Mouse (Mus musculus) T-helper 1 cell (primary cell): ENCODE data around the gene Grik4.

ENCODE experiments used
- in situ Hi-C: fragments of 300-600 bp; cut with MboI, MseI; formaldehyde crosslinking; loops from one replicate; pipeline ENCODE4 v1.15.1; 2025; ENCODE audit warnings: high pct_unique_total_duplicates

The Grik4 gene

DNA sequence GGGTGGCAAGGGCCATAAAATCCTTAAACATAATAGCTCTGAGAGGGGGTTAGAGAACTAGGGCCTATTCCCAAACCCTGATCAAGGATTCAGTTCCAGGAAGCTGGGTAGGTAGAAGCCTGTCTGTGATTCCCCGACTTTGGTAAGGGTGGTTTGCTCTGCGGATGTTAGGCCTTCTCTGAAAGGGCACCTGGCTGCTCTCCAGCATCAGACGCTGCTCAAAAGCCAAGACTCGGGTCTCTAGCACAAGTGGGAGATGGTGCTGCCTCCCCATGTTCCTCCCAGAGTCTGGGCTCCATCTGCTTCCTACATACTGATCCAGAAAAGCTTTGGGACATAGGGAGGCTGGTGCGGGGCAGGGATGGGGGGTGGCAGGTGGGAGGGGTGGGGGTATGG, 270.3 kb downstream of the Grik4 start:
- in situ Hi-C loops, result no loop called here

GRCm38 (mm10) chr9:42673385-42674016, 270.8 kb downstream of the Grik4 start:
- in situ Hi-C loops, result no loop called here

DNA sequence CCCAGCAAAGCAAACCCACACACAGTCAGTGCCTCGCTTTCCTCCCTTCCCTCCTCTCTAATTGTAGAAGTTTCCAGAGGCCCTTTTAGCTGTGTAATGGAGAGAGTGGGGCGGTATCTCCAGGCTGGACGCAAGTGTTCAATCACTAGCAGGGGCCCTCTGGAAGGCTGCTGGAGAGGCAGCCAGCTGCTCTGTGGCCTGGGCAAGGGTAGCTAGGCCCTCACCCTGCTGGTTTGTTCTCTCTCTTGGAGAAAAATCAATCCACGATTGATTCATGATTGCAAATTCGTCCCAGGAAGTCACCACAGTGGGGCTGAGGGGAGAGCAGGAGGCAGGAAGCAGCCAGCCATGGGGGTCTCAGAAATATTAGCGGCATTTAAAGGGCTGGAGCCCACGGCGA, 271.3 kb downstream of the Grik4 start:
- in situ Hi-C loops, result no loop called here

- in situ Hi-C loops, result no loop called here
Observed at GRCm38 (mm10) chr9:42670619-42671018, 273.7 kb downstream of the Grik4 start.

- in situ Hi-C loops, result no loop called here
Observed at GRCm38 (mm10) chr9:42661481-42661880, 282.8 kb downstream of the Grik4 start.

DNA sequence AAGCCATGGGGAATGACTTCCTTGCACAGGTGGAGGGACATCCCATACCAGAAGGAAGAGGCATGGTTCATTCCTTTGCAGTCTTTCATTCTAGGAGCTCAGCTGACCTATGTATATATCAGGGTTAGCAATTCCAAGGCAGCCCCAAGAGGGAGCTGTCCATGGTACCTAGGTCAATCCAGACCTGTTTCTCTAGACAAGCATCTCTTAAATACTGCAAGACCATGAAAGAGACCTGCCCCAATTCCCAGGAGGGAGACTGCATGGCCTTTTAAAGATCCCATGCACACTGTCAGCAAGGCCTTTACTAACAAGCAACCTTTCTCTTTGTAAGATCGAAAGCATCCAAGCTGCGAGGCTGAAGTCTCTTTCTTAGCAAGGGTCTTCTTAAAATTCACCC, 291.5 kb downstream of the Grik4 start:
- in situ Hi-C loops, result no loop called here

GRCm38 (mm10) chr9:42652309-42652708, 292.0 kb downstream of the Grik4 start:
- in situ Hi-C loops, result no loop called here

DNA sequence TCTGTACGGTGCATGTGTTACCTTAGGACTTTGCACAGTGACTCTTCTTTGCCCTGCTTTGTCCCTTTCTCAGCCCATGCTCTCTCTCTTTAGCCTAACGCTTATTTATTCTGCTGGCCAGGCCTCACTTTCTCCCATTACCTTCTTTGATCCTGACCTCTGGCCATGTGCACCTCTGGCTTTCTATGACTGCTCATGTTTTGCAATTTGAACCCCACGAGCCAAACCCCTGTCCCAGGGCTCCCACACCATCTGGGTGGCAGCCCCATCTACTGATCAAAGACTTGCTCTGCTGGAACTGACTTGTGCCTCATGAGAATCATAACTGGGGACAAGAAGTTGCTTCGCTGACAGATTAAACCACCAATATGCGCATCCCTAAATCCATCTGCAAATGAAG, 294.4 kb downstream of the Grik4 start:
- in situ Hi-C loops, result no loop called here

DNA sequence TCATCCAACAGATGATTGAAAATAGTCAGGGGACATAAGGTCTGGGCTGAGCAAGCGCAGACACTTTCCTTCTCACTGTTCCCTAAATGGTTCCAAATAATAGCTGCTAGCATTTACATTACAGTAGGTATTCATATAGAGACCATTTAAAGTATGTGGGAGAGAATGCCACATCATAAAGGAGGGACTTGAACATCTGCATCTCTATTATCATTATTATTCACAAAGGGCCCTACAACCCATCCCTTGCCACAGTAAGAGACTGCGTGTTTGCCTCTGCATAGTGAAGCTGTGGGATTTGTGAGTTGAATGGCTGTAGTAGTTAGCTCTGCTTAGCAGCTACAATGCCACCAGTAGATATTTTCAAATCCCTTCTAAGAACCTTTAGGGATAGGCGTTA, 296.2 kb downstream of the Grik4 start:
- in situ Hi-C loops, result no loop called here

GRCm38 (mm10) chr9:42647596-42647995, 296.7 kb downstream of the Grik4 start:
- in situ Hi-C loops, result no loop called here

GRCm38 (mm10) chr9:42646821-42647220, 297.5 kb downstream of the Grik4 start:
- in situ Hi-C loops, result no loop called here

DNA sequence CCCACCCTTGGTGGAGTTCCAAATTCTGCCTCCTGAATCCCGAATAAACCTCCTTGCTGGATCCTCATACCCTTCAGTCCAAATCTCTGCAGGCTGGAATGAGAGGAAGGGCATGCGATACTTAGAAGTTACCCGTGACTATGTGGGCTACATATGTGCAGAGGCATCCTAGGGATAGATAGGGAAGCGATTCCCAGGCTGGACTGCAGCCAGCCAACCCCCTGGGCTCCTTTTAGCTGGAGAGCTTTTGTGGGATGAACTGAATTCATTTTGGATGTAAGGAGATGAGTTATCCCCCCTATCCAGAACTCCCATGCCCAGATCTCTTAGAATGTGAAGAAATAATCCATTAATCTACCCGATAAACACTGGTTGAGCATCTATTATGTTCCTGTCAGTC, 299.1 kb downstream of the Grik4 start:
- in situ Hi-C loops, result no loop called here

DNA sequence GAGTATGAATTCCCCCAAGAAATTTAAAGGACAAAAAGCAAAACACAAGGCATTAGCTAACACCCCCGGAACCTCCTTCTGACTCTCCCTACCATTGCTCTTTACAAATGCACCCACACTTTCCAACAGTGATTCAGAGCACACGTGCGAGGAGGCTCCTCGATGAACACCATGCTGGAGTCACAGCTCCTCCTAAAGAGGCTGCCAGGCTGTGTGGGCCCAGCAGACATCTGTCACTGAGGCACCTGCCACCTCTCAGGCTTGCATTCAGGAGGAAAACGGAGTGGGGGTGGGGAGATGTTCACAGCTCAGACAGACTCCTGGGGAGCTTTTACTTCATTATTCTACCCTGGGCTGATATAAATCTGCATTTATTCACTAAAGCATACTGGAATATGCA, 301.5 kb downstream of the Grik4 start:
- in situ Hi-C loops, result no loop called here

DNA sequence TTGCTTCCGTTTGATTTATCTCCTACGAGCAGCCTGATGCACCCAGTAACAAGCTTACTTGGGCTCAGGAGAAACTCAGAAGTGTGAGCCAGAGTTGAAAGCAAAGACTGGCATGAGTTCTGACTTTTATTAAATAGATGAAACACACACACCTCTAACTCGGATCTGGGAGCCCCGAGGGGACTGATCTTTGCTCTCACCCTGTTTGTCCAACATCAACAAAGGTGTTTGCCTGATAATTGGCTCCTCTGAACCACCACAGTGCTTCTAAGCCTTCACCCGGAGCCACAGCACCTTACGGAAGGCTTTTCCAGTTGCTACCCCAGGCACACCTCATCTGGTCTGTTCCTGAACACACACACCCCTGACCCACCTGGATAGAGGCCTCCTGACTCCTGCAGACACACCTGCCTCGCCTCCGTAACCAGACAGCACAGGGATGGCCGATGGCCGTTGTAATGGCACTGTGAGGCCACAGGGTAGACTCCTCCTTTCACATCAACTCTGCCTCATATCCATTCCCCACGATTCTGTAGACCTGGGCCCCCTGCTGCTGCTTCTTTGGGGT, 302.7 kb downstream of the Grik4 start:
- in situ Hi-C loops, result no loop called here

- in situ Hi-C loops, result no loop called here
Observed at GRCm38 (mm10) chr9:42636446-42636845, 307.8 kb downstream of the Grik4 start.

- in situ Hi-C loops, result no loop called here
Observed at GRCm38 (mm10) chr9:42631479-42631878, 312.8 kb downstream of the Grik4 start.

DNA sequence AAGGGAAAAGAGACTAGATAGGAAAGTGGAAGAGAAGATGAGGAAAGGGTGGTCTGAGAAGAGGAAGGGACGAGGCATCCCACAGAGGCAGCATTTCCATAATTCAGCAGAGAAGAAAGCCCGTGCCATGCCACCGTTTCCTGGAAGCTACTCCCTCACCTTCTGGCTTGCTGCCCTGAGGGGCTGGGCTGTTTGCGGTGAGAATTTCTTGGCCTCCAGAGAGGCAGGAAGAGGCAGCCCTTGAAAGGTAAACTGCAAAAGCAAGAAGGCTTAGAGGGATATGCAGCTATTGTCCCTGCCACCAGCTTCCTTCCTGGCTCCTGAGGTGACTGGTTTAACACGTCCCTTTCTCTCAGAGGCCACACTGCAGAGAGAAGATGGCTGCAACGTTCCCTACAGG, 316.7 kb downstream of the Grik4 start:
- in situ Hi-C loops, result no loop called here

DNA sequence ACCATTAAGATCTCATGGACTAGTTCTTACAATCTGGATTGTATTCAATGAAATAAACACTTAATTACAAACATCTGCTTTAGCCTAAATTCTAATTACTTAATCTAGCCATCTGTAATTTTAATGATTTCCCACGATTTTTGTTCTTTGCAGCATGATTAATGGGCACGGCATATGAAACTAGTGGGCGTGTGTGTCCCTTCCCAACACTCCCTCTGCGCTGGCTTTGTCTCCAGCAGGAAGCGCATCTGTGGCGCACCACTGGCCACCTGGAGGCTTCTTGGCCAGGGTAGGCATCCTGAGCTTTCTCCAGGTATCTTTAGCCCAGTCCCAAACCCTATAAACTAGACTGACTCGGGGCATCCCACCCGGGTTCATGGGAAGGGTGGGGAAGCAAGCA, 317.1 kb downstream of the Grik4 start:
- in situ Hi-C loops, result no loop called here

- in situ Hi-C loops, result no loop called here
Observed at GRCm38 (mm10) chr9:42626226-42626775, 318.0 kb downstream of the Grik4 start.

DNA sequence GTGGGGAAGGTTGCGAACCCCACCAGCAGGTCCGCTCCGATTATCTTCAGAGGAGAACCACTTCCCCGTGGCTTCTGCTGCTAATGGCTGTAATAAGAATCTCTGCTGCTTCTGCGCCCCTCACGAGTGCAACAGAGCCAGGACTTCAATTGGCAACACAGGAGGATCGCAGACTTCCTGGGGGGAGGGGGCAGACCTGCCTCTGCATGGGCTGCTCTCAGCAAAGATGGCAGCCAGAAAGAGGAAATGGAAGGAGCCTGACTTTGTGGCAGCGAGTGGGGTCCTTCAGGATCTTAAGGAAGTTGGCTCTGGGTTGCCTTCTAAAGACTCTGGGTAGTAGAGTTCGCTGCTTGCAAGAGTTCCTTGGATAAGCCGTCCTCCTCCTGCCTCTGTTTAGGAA, 329.9 kb downstream of the Grik4 start:
- in situ Hi-C loops, result loop anchor here (25.0 kb wide), 1 partner anchor 1473 kb away; no protein-coding TSS in a partner anchor

- in situ Hi-C loops, result loop anchor here (25.0 kb wide), 1 partner anchor 1473 kb away; no protein-coding TSS in a partner anchor
Observed at GRCm38 (mm10) chr9:42613827-42614226, 330.5 kb downstream of the Grik4 start.

DNA sequence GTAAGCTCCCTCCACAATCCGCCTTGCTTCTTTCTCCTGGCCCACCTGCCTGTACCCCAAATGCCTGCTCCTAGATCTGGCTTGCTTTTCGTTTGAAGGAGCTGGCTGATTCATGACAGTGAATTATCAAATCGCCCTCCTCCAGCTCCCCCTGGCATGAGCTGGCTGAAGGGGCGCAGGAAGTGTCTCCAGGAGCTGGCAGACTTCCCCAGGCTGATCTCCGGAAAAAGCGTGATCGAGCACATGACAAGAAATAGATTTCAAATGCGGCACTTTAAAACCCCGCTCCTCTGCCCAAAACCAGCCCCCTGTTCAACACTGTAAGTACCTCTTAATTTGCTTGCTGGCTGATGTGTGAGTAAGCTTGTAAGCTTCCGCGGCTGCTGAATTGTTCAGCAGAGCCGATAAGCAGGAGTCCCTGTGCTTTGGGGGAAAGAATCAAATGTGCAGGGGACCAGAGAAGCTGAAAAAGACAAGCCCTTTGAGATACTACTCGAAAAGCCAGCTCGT, 331.8 kb downstream of the Grik4 start:
- in situ Hi-C loops, result loop anchor here (25.0 kb wide), 1 partner anchor 1475 kb away; no protein-coding TSS in a partner anchor

DNA sequence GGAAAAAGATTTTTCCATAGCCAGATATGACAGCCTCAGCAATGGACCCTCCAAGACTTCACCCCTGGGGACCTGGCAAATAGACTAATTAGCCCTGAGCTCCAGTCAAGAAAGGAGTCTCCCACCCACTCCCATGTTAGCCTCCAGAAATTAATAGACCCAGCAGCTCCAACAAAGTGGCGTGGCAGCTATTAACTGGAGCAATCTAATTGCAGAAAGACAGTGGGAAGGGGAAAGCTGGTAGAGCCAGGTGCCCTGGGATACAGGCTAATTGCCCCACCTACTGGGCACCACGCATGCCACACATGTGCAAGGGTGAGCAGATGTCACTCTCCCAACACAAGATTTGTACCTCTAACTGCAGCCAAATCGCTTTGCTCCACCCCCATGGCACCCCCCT, 342.8 kb downstream of the Grik4 start:
- in situ Hi-C loops, result loop anchor here (25.0 kb wide), 1 partner anchor 1486 kb away; no protein-coding TSS in a partner anchor
